Mouse (Mus musculus): ENCODE data around the gene Dmxl2.

GRCm38 (mm10) chr9:54538684-54539083 lies 37.3 kb upstream of the Dmxl2 start, which contains the start of gene Sh2d7:
- TF ChIP-seq EP300 (IDR thresholded peaks at IDR 0.05; ENCODE audit: insufficient read depth, low read depth, low read length) (no peak), CTCF (IDR thresholded peaks at IDR 0.05; ENCODE audit: low read depth, low read length) (no peak)

Data from ES-Bruce4 (cell line).